Mouse (Mus musculus) adrenal gland, postnatal 25 days (tissue): ENCODE measurements around the gene Il15ra. TPM values are rescaled to one million over a fixed set of nuclear protein-coding genes. Genes with fewer than 3 reads are reported as not detected.

Experiments
- DNase-seq: peaks from one replicate; pipeline ENCODE4 v3.0.0; 2021; ENCODE audit warnings: mixed read lengths
- total RNA-seq: library from RNA; stranded (reverse); gene quantifications from 2 replicates; pipeline ENCODE4 v1.2.3, GENCODE M21; 2021

Gene Il15ra
- total RNA-seq, 1 experiment from 2014 or later: 16.3 TPM

- peak; percentile 86 for DNase-seq
Observed at GRCm38 (mm10) chr2:11778087-11778823, 73.2 kb downstream of the Il15ra start.

Other genes with a start within 250 kb of the Il15ra start
- gene Pfkfb3, start 151.2 kb upstream of the Il15ra start, total RNA-seq: 93.7 and 145 TPM in 2 replicates
- gene Rbm17, start 101.1 kb upstream of the Il15ra start, total RNA-seq: 109 and 114 TPM in 2 replicates
- gene Gm17490, start 79.0 kb upstream of the Il15ra start, total RNA-seq: not detected in 2 replicates
- gene Il2ra, start 62.5 kb upstream of the Il15ra start, total RNA-seq: 0.12 TPM in 1 of 2 replicates, not detected in the other
- gene Fbh1, start 72.3 kb downstream of the Il15ra start, total RNA-seq: 102 and 111 TPM in 2 replicates
- 46.3 and 55.7 TPM in 2 replicates for gene Ankrd16, start 72.6 kb downstream of the Il15ra start, total RNA-seq